Mouse (Mus musculus) intestine, embryonic 14.5 days (tissue): ENCODE data around the gene Klhl22. TPM values are rescaled to one million over a fixed set of nuclear protein-coding genes. Genes with fewer than 3 reads are reported as not detected.
A peak's percentile ranks its signal among the peaks of the same experiment; 100 is the strongest.
"Not testable (repeated sequence)": the region's sequence is repeated elsewhere in the genome, so short reads cannot be mapped to it uniquely, and the experiment has no call there.

ENCODE experiments used
- ATAC-seq: fragments of 200-750 bp; cut with Nextera tagmentation; replicated peaks from 2 replicates; pipeline ENCODE4 v1.8.0; 2017; ENCODE audit warnings: low read depth, moderate number of reproducible peaks, moderate TSS enrichment, moderate library complexity; ENCODE audit not compliant: low FRiP score, low TSS enrichment
- DNase-seq: peaks from one replicate; pipeline ENCODE4 v3.0.0-alpha.2; 2018; ENCODE audit warnings: low spot score
- H3K27ac ChIP-seq: fragments of 300-500 bp; sonication (generic); 2 replicates; pipeline ENCODE4 v1.5.1; 2014; ENCODE audit warnings: low read depth, mild to moderate bottlenecking, control low read depth
- H3K27me3 ChIP-seq: fragments of 300-500 bp; sonication (generic); replicated peaks from 2 replicates; pipeline ENCODE4 v1.6.1; 2014; ENCODE audit warnings: low read length, control low read depth; ENCODE audit not compliant: control insufficient read depth, insufficient read depth
- H3K36me3 ChIP-seq: fragments of 300-500 bp; sonication (generic); 2 replicates; pipeline ENCODE4 v1.6.1; 2014; ENCODE audit warnings: low read length, control low read depth; ENCODE audit not compliant: control insufficient read depth, insufficient read depth
- H3K4me1 ChIP-seq: fragments of 300-500 bp; sonication (generic); replicated peaks from 2 replicates; pipeline ENCODE4 v1.6.1; 2014; ENCODE audit warnings: low read length, control low read depth, mixed read lengths; ENCODE audit not compliant: control insufficient read depth, insufficient read depth
- H3K4me2 ChIP-seq: fragments of 300-500 bp; sonication (generic); 2 replicates; pipeline ENCODE4 v1.6.1; 2014; ENCODE audit warnings: low read length
- H3K4me3 ChIP-seq: fragments of 300-500 bp; sonication (generic); 2 replicates; pipeline ENCODE4 v1.5.1; 2014; ENCODE audit warnings: low read depth, low read length, control low read depth, mixed read lengths
- H3K9ac ChIP-seq: fragments of 300-500 bp; sonication (generic); 2 replicates; pipeline ENCODE4 v1.6.1; 2014; ENCODE audit warnings: mild to moderate bottlenecking, low read length
- H3K9me3 ChIP-seq: fragments of 300-500 bp; sonication (generic); 2 replicates; pipeline ENCODE4 v1.6.1; 2016; ENCODE audit warnings: low read length, control low read depth; ENCODE audit not compliant: control insufficient read depth
- WGBS: fragments of 180-500 bp; shearing (Covaris S2); extraction: QIAGEN DNeasy Blood & Tissue Kit; methylation state at CpG from one replicate; pipeline ENCODE4 v1.1.7; 2014; 5-methylcytosine and 5-hydroxymethylcytosine counted together
- polyA plus RNA-seq: library from polyadenylated mRNA; unstranded; fragments of >200 nt; fragmentation: Nextera tagmentation; extraction: Ambion mirVana; gene quantifications from 2 replicates; pipeline ENCODE4 v1.2.1, GENCODE M21; 2014

Gene Klhl22
- polyA plus RNA-seq, 1 experiment from 2014 or later, result 66.5 TPM

DNA sequence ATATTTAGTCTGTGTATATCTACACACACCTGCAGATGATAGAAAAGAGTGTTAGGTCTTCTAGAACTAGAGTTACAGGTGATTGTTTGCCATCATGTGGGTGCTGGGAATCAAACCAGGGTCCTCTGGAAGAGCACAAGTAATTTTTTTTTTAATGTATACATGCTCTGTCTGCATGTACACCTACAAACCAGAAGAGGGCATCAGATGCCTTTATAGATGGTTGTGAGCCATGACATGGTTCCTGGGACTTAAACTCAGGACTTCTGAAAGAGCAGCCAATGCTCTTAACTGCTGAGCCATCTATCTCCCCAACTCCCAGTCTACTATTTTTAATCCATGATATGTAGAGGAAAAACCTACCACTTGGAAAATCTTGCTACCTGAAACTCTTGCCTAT is 29.4 kb upstream of the Klhl22 start:
- no peaks in the 10 kb centered on the region for H3K9me3 ChIP-seq
- no peak overlapping the region for H3K4me2 ChIP-seq
- H3K9ac ChIP-seq, result no peak overlapping the region
- H3K36me3 ChIP-seq, result no peaks in the 10 kb centered on the region
- H3K4me3 ChIP-seq, result no peak overlapping the region
- ATAC-seq, result no peak
- no peaks in the 10 kb centered on the region for H3K4me1 ChIP-seq
- DNase-seq, result no peak
- H3K27ac ChIP-seq, result no peak overlapping the region
- no peaks in the 10 kb centered on the region for H3K27me3 ChIP-seq

DNA sequence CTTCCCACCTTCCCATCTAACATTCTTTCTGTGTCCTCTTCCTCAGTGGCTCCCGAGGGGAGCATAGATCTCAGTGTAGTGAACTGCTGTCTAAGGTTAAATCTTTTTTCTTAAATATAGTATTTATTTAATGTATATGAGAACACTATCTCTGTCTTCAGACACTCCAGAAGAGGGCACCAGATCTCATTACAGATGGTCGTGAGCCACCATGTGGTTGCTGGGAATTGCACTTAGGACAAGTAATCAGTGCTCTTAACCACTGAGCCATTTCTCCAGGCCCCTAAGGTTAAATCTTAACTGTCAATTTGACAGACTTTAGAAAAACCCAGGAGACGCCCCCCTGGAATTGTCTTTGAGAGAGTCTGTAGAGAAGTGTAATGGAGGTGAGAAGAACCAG is 27.4 kb upstream of the Klhl22 start:
- Histone ChIP-seq H3K4me3 (no peak overlapping the region), H3K9me3 (no peaks in the 10 kb centered on the region), H3K27me3 (no peaks in the 10 kb centered on the region), H3K4me1 (no peaks in the 10 kb centered on the region), H3K9ac (no peak overlapping the region), H3K36me3 (no peaks in the 10 kb centered on the region), H3K27ac (no peak overlapping the region), H3K4me2 (no peak overlapping the region)
- WGBS, result 37% methylated on average over 3 of the region's 3 CpGs
- ATAC-seq (no peak), DNase-seq (no peak)

DNA sequence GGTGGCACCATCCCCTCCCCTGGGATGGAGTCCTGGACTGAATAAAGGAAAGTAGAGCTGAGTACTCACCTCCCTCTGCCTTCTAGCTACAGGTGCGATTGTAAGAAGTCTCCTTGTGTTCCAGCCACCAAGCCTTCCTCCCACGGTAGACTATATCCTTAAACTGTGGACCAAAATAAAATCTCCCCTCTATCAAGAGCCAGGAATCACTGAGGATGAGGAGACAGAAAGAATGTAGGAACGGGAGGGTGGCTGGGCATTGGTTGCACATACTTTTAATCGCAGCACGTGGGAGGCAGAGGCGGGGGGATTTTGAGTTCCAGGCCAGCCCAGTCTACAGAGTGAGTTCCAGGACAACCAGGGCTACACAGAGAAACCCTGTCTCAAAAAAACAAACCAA is 27.0 kb upstream of the Klhl22 start:
- H3K9ac ChIP-seq, result no peak overlapping the region
- no peak for ATAC-seq
- whole genome bisulfite sequencing, result 64% methylated on average over 6 of the region's 6 CpGs

DNA sequence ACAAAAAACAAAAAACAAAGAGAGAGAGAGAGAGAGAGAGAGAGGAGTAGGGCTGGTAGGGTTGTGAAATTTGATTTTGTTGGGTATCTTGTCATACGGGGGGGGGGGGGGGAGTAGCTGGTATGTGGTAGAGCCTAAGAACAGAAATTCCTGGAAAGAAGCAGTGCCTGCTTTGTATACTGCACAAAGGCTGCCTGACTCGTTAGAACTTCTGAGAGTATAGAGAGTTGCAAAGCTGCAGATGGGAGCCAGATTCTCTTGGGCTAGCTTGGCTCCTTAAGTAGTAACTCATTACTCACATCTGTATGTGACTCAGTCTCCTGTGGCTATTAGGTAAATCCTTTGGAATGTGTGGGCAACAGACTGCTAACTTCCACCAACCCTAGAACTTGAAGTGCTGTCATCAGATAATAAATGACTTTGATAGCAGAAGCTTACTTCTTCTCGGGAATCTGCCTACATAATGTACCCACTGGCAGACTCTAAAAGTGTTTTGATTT is 26.5 kb upstream of the Klhl22 start, which contains the start of gene Med15:
Med15 (minus strand) TSS at position 51 of the 500 bp plus-strand sequence.
- WGBS, result 19% methylated on average over 3 of the region's 3 CpGs
- Histone ChIP-seq H3K4me2 (no peak within 1 kb of the TSS), H3K9ac (no peak within 1 kb of the TSS), H3K27me3 (no peaks in the 10 kb centered on the region), H3K4me3 (no peak within 1 kb of the TSS), H3K9me3 (no peaks in the 10 kb centered on the region), H3K4me1 (no peaks in the 10 kb centered on the region), H3K27ac (no peak within 1 kb of the TSS), H3K36me3 (no peaks in the 10 kb centered on the region)
- DNase-seq (no peak), ATAC-seq (no peak)

More for the DNA sequence above, 27.0 kb upstream of the Klhl22 start:
- H3K27ac ChIP-seq, result no peak overlapping the region
- no peaks in the 10 kb centered on the region for H3K4me1 ChIP-seq
- no peak for DNase-seq
- H3K9me3 ChIP-seq, result no peaks in the 10 kb centered on the region
- H3K36me3 ChIP-seq, result no peaks in the 10 kb centered on the region
- no peaks in the 10 kb centered on the region for H3K27me3 ChIP-seq
- no peak overlapping the region for H3K4me2 ChIP-seq
- H3K4me3 ChIP-seq, result no peak overlapping the region

DNA sequence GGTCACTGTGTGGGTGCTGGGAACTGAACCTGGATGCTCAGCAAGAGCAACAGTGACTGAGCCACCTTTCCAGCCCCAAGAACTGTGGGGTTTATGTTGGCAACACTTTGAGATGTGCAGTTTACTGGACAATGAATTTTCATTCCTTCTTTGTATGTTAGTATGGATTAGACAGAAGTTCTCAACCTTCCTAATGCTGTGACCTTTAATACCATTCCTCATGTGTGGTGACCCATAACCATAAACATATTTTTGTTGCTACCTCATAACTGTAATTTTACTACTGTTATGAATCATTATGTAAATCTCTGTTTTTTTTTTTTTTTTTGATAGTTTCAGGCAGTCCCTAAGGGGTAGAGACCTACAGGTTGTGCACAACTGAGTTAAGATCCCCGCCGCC is 25.8 kb upstream of the Klhl22 start:
- DNase-seq, result no peak
- Histone ChIP-seq H3K27me3 (no peaks in the 10 kb centered on the region), H3K9ac (no peak overlapping the region), H3K4me3 (no peak overlapping the region), H3K4me1 (no peaks in the 10 kb centered on the region), H3K4me2 (peak overlapping the region; percentile 37), H3K36me3 (no peaks in the 10 kb centered on the region), H3K9me3 (no peaks in the 10 kb centered on the region), H3K27ac (no peak overlapping the region)
- ATAC-seq, result no peak
- 55% methylated on average over 2 of the region's 2 CpGs for WGBS

DNA sequence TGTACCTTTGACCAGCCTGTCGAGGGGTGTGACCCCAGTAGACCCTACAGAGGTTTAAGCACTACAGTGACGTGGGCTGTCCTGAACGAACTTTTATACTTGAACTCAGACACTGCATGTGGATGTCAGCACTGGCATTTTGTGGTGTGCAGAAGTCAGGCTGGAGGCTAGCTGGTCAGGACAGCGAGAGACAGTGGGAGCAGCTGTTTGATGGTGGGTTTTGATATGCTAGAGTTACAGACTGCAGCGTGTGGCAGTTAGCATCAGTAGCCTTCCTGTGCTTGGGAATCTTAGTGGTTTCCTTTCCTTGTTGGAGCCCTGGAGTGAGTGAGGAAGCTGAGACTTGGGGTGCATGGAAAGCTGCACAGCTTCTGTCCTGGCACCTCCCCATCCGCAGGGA is 24.5 kb upstream of the Klhl22 start:
- not testable (repeated sequence) for H3K27ac ChIP-seq, H3K36me3 ChIP-seq, H3K4me2 ChIP-seq, H3K9me3 ChIP-seq, DNase-seq, H3K4me3 ChIP-seq, H3K9ac ChIP-seq, H3K27me3 ChIP-seq, ATAC-seq, H3K4me1 ChIP-seq
- 86% methylated on average over 6 of the region's 6 CpGs for WGBS

DNA sequence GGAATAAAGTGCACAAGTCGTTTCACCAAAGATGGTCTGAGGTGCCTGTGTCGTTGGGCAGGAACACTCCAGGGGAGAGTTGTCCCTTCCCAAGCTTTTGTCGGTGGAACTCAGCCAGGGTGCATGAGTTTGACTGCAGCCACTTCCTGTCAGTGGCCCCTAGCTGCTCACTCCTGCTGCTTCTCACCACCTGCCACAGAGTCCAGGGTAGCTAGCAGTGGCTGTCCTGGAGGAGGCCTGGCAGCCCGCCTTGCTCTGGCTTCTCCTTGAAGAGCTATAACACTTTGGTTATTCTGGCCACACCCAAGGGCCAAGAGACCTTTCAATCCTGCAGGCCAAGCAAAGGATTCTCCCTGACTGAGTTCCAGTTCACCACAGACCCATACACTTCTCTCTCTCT is 23.3 kb upstream of the Klhl22 start:
- ATAC-seq (no peak), DNase-seq (no peak)
- H3K27ac ChIP-seq, result no peak overlapping the region
- no peaks in the 10 kb centered on the region for H3K9me3 ChIP-seq
- no peak overlapping the region for H3K4me2 ChIP-seq
- H3K4me3 ChIP-seq, result no peak overlapping the region
- H3K4me1 ChIP-seq, result no peaks in the 10 kb centered on the region
- 48% methylated on average over 4 of the region's 4 CpGs for WGBS
- H3K36me3 ChIP-seq, result no peaks in the 10 kb centered on the region
- H3K27me3 ChIP-seq, result no peaks in the 10 kb centered on the region
- no peak overlapping the region for H3K9ac ChIP-seq

DNA sequence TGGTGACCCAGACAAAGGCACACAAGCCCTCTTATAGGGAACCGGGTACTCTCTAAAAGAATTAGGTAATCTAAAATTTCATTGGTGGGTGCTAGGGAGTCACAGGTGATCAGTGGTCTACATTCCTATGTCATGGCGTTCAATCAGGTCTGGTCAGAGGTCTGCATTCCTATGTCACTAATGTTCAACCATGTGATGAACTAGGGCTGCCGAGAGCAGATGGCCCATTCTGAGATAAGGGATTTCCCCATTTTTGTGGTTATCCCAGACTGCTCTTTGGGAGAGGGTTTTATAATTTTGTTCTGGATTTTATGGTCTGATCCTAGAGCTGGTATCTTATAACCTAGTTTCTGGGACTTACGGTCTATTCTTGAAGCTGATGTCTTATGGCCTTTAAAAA is 19.3 kb upstream of the Klhl22 start:
- Histone ChIP-seq H3K4me1 (no peaks in the 10 kb centered on the region), H3K4me3 (no peak overlapping the region), H3K9me3 (no peaks in the 10 kb centered on the region), H3K27ac (no peak overlapping the region), H3K9ac (no peak overlapping the region), H3K27me3 (no peaks in the 10 kb centered on the region), H3K36me3 (no peaks in the 10 kb centered on the region), H3K4me2 (no peak overlapping the region)
- 66% methylated on average over 4 of the region's 4 CpGs for WGBS
- DNase-seq, result no peak
- no peak for ATAC-seq

DNA sequence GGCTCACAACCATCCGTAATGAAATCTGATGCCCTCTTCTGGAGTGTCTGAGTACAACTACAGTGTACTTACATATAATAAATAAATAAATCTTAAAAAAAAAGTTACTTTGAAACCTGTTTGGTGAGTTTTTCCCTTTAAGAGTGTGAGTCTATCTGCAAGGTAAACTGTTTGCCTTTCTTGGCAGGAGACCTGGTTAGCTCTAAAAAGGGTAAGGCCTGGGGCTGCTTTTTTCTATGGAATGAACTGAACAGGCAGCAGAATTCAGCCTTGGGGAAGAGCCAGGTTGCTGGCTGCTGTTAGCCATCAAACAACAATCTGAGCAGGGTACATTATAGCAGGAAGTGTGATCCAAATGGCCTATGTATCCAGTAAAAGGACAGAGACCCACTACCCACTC is 16.6 kb upstream of the Klhl22 start:
- no peaks in the 10 kb centered on the region for H3K4me1 ChIP-seq
- no peak overlapping the region for H3K4me2 ChIP-seq
- H3K27me3 ChIP-seq, result no peaks in the 10 kb centered on the region
- no peak overlapping the region for H3K4me3 ChIP-seq
- no peaks in the 10 kb centered on the region for H3K9me3 ChIP-seq
- no peak overlapping the region for H3K27ac ChIP-seq
- no peak for DNase-seq
- 75% methylated on average over 1 of the region's 1 CpGs for WGBS
- no peak overlapping the region for H3K9ac ChIP-seq
- H3K36me3 ChIP-seq, result no peaks in the 10 kb centered on the region
- ATAC-seq, result no peak
